Mouse (Mus musculus): ENCODE data around the gene Ddc. TPM values are rescaled to one million over a fixed set of nuclear protein-coding genes. Genes with fewer than 3 reads are reported as not detected.

Ddc gene
- total RNA-seq, 2 experiments from 2014 or later, result 2.1 to 2.4 TPM

DNA sequence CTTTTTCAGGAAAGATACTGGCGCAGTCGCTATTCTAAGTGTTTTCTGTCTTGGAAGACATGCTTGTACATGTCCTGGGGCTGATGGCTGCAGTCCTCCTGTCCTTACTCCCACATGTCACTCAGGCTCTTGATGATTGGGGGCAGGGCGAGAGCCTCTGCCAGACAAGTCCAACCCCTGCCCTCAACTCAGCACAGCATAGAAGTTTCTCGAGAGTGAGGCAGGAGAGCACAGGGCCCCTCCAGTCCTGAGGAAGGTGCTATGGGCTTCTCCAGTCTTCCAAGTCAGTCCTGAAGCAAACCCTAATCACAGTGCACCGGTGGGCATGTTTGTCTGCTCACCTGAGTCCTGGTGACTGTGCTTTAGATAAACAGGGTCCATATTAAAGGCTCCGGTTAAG is 69.2 kb downstream of the Ddc start:
- DNase-seq, result no peak
- intact Hi-C loops (cut with DNase I), result no loop called here

DNA sequence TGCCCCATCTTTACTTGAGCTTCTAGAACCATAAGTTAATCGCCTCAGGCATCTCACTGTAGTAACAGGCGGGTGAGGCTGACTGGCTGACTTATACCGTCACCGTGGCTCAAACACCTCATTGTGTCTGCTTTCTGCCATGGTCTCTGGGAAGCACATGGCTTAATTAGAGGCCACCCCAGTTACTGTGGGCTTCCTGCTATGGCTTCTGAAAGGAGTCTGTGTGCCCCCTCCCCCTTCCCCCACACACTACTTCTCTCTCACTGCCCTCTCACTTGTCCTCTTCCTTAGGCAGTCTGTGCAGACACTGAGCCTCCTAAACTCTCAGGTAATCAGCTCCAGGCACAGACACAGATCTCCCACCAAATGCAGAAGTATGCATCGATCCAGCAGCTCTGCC is 69.7 kb downstream of the Ddc start:
- intact Hi-C loops (cut with DNase I), result no loop called here
- no peak for DNase-seq

DNA sequence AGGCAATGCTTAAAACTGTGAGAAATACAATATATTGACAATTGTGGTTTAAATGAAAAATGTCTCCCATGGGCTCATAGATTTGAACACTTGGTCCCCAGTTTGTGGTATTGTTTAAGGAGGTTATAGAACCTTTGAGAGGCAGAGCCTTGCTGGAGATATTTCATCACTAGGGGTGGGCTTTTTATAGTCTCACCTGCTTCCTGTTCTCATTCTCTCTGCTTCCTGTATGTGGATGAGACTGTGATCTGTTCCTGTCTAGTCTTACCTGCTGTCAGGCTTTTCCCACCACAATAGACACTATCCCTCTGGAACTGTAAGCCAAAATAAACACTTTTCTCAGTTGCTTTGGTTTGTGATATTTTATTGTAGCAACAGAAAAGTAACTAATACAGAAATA is 71.5 kb downstream of the Ddc start:
- intact Hi-C loops (cut with DNase I), result no loop called here
- DNase-seq, result no peak

DNA sequence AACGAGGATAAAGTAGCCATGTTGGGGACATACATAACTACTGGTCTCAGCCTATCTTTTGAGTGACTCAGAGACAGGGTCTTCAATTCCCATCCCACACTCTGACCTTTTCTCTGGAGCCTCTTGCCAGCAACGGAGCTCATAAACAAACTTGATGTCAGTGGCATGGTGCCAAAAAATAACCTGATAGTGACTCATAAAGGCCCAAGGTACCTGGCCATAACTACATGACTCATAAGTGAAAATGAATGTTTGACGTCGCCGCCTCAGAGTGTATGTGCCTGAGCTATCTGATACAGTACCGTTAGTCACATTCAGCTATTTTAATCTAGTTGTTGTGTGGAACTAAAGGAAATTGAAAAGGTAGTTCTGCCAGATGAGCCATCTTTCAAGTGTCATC is 72.3 kb downstream of the Ddc start:
- DNase-seq, result no peak
- intact Hi-C loops (cut with DNase I), result loop anchor here (2.0 kb wide), 1 partner anchor 19 kb away; no protein-coding TSS in a partner anchor

- no peak for DNase-seq
- intact Hi-C loops (cut with DNase I), result loop anchor here (2.0 to 5.0 kb wide), 3 partner anchors 20 to 382 kb away; no protein-coding TSS in a partner anchor
Observed at GRCm38 (mm10) chr11:11824970-11825635, 72.8 kb downstream of the Ddc start.

DNA sequence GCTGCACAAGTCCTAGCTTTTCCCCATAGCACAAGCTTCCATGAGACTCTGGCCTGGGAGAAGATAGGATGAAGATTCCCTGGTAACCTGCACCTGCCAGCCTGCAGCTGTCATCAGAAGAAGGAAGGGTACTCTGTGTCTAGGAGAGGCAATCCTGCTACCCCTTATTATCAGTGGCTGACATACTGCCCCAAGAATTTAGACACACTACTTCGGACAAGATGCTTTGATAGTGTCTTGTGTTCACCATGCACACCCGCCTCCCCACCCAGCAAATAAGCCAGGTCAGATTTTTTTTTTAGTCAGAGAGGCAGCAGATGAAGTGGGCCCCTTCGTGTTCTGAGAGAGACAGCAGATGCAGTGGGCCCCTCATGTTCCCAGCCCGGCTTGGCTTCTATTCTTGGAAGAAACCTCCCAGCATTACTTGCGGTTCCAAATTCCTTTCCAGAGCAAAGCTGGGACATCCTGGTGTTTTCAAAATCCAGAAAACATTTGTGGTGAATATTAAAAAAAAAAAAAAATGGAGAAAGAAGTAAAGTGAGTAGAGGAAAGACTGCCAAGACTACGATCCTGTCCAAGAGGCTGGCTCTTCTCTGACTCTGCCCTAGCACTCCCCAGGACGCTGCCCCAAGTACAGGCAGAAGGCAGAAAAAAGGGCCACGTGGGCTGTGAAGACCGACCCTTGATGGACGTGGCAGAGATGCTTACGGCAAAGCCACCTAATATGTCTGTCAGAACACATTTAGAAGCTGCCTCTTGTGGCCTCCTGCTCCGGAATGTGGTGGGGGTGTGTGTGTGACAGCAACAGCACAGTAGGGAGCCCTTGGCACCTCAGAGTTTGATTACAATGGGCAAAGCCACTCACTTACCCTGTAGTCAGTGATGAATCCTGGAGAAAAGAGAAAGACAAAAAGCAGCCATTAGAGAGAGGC is 73.7 kb downstream of the Ddc start:
- intact Hi-C loops (cut with DNase I), result loop anchor here (2.0 to 5.0 kb wide), 3 partner anchors 21 to 383 kb away; no protein-coding TSS in a partner anchor
- DNase-seq, result peak in 1 of 2 experiments; percentile 34

DNA sequence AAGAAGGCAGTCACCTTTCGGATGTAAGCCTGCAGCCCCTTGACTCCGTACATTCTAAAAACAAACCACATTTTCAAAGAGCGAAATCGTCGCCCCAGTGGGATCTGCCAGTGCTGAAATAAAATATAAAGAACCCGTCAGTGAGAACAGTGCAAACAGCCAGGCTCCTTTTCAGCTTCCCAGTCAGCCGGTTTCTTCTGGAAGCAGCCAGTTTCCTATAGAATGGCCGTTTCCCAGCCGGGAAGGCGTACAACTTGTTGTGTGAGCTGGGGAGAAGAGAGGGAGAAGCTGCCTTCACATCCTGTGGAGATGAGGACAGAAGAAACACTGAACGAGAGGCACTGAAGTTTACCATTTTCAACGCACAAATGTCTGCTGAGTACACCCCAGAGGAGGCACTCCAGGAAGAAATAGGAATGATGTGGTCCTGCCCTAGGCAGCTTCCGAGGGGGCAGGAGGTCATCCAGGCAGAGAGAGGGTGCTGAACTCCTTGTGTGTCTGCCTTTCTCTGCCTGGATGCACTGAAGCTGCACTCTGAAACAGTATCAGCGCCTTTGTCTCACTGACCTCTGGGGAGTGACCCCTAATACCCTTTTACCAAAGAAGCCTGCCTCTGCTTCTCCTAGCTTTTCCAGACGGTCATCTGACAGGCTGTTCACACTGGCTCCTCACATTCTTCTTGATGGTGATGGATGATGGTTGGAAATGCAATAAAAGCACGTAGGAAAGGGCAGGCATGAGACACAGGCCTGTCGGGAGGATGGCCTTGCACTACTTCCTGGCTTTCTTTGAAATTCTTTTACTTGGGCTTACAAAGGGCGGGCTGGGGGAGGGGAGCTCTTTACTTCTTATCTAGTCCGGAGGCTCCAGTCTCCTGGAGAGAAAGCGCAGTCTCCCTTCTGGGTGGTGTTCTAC is 75.5 kb downstream of the Ddc start:
- peak in 1 of 2 experiments; percentile 25 for DNase-seq
- intact Hi-C loops (cut with DNase I), result loop anchor here (5.0 kb wide), 2 partner anchors 55 to 385 kb away; no protein-coding TSS in a partner anchor

DNA sequence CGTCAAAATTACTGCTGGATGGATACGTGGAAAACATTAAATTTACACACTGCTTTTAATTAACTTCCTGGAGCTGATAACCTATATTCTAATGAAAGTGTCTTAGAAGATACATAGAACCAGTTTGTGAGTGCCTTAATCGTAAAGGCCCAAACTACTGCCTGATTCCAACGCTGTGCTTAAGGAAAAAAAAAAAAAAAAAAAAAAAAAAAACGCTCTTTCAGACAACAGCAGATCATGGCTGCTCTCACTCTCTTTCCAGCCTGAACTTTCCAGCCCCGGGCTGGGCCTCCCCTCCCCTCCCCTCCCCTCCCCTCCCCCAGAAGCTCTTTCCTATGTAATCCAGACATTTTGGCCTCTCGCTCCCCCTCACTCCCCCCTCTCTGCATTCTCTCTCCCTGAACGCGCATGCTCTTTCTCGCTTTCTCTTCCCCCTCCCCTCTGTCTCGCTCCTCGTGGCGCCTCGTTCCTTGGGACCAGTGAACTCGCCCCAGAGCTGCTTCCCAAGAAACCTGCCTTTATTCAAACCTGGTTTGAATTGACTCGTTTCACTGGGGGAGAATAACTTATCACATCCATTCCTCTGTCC is 76.5 kb downstream of the Ddc start:
- intact Hi-C loops (cut with DNase I), result loop anchor here (5.0 kb wide), 2 partner anchors 56 to 386 kb away; no protein-coding TSS in a partner anchor
- DNase-seq, result peak in 1 of 2 experiments; percentile 18

GRCm38 (mm10) chr11:11820737-11821136 is 77.2 kb downstream of the Ddc start:
- intact Hi-C loops (cut with DNase I), result loop anchor here (1.0 to 5.0 kb wide), 4 partner anchors 57 to 472 kb away; no protein-coding TSS in a partner anchor
- peak in 1 of 2 experiments; percentile 33 for DNase-seq

- peak; percentile 73 to 82 for DNase-seq
- intact Hi-C loops (cut with DNase I), result loop anchor here (1.0 to 5.0 kb wide), 4 partner anchors 57 to 472 kb away; no protein-coding TSS in a partner anchor
Observed at GRCm38 (mm10) chr11:11820251-11820650, 77.7 kb downstream of the Ddc start.

DNA sequence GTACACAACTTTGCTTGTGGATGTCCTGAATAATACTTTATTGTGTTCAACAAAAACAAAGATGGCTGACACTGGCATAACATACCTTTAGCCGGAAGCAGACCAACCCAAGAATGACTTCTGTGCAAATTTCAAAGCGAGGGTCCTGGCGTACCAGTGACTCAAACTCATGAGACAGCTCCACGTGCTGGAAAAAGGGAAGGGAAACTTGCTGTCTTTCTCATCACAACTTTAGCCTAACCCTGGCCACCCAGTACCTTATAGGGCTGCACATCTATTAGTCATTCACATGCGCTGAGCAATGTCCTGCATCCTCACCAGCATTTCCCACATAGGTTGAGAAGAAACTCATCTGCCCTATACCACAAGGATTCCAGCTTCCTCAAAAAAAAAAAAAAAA is 78.7 kb downstream of the Ddc start:
- DNase-seq, result no peak
- intact Hi-C loops (cut with DNase I), result loop anchor here (2.0 kb wide), 1 partner anchor 218 kb away; no protein-coding TSS in a partner anchor

- DNase-seq, result no peak
- intact Hi-C loops (cut with DNase I), result loop anchor here (2.0 kb wide), 1 partner anchor 218 kb away; no protein-coding TSS in a partner anchor
Observed at GRCm38 (mm10) chr11:11818797-11819196, 79.1 kb downstream of the Ddc start.

DNA sequence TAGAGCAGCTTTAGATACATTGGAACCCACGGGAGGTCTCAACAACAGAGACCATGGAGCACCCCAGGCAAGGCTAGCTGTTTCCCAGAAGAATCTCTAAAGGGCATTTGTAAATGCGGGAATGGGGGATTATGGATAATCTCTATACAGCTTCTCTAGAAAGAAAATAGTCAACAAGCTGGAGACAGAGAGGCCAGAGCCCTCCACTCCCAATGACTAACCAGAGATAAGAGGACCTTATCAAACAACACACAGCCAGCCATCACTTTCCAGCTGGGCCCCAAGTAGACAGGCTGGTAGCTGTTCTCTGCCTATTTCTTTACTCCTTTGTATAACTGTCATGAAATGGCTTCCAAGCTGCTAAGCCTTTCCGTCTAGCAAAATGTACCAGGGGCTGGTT is 82.2 kb downstream of the Ddc start:
- intact Hi-C loops (cut with DNase I), result no loop called here
- DNase-seq, result no peak

- intact Hi-C loops (cut with DNase I), result loop anchor here (1.0 to 5.0 kb wide), 2 partner anchors 163 to 745 kb away; no protein-coding TSS in a partner anchor
- DNase-seq, result peak; percentile 74 to 77
Observed at GRCm38 (mm10) chr11:11811906-11812480, 86.0 kb downstream of the Ddc start.

GRCm38 (mm10) chr11:11809404-11810175 is 88.4 kb downstream of the Ddc start:
- no peak for DNase-seq
- intact Hi-C loops (cut with DNase I), result loop anchor here (2.0 to 5.0 kb wide), 2 partner anchors 549 to 748 kb away; no protein-coding TSS in a partner anchor

- peak; percentile 97 to 98 for DNase-seq
- intact Hi-C loops (cut with DNase I), result loop anchor here (2.0 kb wide), 1 partner anchor 550 kb away; no protein-coding TSS in a partner anchor
Observed at GRCm38 (mm10) chr11:11808820-11809403, 89.0 kb downstream of the Ddc start, which contains the start of gene Fignl1. Gene Fignl1, minus strand, starts transcription at chr11:11808962.

GRCm38 (mm10) chr11:11808035-11808819 is 89.7 kb downstream of the Ddc start:
- intact Hi-C loops (cut with DNase I), result loop anchor here (2.0 kb wide), 1 partner anchor 551 kb away; no protein-coding TSS in a partner anchor
- DNase-seq, result no peak
